Mouse (Mus musculus): ENCODE results near the gene Rab11fip4.

GRCm38 (mm10) chr11:79669210-79669609 is 78.2 kb downstream of the Rab11fip4 start:
- no peak for TF ChIP-seq CTCF (IDR thresholded peaks at IDR 0.05; ENCODE audit: low read depth, low read length)
- no peak for TF ChIP-seq POLR2AphosphoS5 (IDR thresholded peaks at IDR 0.05; ENCODE audit: insufficient replicate concordance, low read depth, low read length)
- TF ChIP-seq TAL1 (conservative IDR thresholded peaks at IDR 0.05; ENCODE audit: low read depth, low read length), result no peak
